Mouse (Mus musculus) lung, adult 18-20 months (tissue): ENCODE results near the gene Ank.

Source experiments
- DNase-seq, 2 experiments: peaks; one replicate each; pipeline ENCODE4 v3.0.0; 2022; ENCODE audit warnings: mixed read lengths in 2 of 2

The Ank gene

GRCm38 (mm10) chr15:27613255-27613654 is 146.8 kb downstream of the Ank start:
- no peak for DNase-seq

DNA sequence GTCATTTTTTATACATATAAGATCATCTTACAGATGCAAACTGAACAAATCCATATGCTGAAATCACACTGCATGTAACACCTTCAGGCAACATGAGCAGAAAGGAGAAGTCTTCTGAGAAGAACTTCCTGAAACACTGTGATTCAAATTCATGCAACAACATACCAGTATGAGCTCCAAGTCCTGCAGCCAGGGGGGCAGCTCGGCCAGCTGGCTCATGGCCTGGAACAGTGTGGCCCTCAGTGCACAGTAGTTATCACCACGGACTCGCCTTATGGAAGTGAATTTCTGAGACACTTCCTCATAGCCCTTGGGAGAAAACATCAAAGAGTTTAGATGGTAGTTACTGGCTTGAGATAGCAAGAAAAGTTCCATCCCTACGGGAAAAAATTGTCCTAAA is 149.7 kb downstream of the Ank start:
- peak in 1 of 2 experiments; percentile 37 for DNase-seq

DNA sequence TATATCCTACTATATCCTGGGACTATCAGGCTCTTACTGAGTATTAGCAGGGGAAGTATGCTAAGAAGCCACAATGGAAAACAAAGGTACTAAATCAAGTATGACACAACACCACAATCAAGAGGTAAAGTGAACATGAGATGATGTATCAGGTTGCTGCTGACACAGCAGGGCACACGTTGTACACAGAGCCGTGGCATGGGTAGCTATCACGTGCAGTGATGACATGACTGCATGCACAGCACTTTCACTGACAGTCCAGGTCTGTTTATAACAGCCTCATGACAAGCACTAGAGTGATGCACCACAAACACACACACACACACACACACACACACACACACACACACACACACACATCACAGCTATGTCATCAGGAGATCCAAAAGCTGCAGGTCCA is 150.8 kb downstream of the Ank start:
- no peak for DNase-seq

DNA sequence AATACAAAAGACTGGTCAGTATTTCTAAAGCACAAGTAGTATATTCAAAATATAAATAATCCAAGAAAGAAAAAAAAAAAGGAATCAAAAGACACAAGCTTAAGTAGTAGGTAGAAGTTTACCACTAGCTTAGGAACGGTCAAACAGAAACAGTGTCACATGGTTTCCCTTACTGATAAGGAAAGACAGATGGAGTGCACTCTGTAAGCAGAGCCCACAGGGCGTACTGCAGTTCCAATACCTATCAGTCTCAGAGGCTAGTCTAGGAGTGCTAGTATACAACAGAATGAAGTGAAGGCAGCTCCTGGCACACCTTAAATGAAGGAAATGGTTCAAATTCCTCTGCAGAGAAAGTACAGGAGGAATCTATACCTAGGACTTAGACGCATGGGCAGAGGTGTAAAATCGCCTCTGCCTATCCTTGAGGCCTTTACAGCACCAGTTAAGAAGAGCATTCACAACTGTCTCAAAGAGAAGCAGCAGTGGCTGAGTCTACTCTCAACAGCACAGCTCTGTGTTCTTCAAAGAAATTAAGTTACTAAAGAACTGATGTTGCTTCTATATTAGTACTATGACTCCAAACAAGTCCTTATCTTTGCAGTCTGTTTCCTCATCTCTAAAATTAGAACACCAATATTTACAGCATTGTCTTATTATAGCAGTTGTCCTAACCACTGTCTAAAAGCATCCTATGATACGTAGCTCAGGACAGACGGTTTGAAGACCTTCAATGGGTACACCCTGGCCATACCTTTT is 152.5 kb downstream of the Ank start:
- no peak for DNase-seq

DNA sequence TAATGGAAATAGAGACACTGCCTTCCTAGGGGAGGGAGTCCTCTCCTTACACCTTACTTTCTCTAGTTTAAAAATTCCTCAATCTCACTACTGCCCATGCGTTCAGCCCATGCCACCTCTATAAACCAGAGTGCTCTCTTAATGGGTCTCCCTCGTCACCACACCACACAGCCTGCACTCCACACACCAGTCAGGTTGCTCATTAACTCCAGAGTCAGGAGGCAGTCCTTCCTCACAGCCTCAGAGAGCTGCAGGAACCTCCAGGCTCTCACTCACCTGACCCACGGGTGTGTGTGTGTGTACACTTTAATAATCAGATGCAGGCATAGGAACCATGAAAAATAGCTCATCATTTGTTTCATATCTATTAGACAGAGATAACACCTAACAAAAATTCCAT is 153.2 kb downstream of the Ank start:
- DNase-seq = no peak

DNA sequence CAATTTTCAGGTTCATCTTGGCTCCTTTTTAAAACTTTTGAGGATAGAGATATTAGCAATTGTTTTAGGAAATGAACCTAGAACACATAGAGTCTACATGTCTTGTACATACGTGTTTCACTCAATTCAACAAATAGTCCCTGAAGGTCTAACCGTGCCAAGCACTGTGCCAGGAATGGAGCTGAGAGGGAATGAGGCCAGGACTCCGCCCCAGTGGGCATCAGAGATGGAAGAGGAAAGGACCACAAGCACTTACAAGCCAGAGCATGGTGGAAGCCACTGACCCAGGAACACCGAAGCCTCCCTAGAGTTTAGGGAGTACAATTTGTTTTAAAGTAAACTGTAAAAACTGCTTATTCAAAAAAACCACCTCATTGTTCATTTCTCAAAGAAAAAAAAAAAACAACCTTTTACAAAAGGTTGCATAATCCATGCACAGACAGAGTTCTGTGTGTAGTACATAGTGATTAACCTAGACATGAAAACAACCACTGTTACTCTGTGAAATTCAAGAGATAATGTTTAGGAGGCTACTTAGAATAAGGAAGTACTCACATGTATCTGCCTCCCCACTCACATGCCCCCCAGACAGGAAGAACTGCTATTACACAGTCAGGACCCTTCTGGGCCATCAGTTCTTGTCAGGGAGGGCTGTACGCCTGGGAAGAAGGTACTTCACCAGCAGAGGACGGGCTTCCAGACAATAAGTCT is 154.2 kb downstream of the Ank start:
- DNase-seq = no peak

DNA sequence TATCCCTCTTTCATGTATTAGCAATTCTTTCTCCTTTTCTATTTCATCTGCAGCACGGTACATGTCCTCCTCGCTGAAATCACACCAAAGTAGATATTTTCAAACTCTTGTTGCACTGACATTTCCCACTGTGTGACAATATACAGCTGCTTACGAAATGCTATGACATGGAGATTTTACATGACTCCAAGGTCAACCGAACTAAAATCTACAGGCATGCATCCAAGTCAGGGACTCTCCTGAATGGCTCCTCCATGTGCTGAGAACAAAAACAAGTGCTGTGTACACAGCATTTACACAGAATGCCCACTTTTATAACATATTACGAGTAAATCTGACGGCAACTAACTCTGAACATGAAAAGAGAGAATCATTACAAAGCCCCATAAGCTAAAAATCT is 156.8 kb downstream of the Ank start:
- no peak for DNase-seq

- no peak for DNase-seq
Measured at GRCm38 (mm10) chr15:27625014-27625889, 158.8 kb downstream of the Ank start.

DNA sequence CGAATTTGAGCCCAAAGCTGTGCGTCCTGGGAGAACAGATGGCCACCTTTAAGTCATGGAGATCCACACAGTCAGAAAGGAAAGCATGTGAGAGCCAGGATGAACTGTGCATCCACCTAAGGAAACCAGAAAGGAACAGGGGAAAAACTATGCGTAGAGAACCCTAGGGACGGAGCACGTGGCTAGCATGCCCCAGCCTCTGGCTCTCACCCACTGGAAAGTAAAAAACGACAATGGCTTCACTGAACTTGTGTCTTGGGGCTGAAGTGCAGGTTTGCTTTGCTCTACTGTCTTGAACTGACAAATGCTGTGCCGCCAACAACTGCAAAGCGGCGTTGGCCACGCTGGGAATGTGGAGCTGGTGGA is 159.4 kb downstream of the Ank start:
- no peak for DNase-seq

GRCm38 (mm10) chr15:27626314-27626713 is 159.8 kb downstream of the Ank start:
- no peak for DNase-seq

GRCm38 (mm10) chr15:27627794-27628193 is 161.3 kb downstream of the Ank start:
- no peak for DNase-seq

DNA sequence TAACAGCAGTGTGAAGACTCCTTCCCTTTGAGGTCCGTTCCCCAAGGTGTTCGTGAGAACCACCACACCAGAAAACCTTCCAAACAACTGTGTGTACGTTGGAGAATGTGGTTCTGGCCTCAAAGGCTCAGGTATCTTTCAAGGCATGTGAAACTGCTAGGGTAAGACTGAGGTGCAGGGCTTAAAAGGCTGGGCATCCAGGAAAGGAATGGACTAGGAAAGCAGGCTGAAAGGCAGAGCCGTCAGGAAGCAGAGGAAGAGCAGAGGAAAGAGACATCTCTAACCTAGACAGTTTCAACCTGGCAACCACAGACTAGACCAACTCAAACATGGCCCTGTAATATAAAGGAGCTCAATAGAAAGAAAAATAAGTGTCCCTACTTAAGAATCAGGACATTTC is 162.6 kb downstream of the Ank start:
- DNase-seq = no peak

DNA sequence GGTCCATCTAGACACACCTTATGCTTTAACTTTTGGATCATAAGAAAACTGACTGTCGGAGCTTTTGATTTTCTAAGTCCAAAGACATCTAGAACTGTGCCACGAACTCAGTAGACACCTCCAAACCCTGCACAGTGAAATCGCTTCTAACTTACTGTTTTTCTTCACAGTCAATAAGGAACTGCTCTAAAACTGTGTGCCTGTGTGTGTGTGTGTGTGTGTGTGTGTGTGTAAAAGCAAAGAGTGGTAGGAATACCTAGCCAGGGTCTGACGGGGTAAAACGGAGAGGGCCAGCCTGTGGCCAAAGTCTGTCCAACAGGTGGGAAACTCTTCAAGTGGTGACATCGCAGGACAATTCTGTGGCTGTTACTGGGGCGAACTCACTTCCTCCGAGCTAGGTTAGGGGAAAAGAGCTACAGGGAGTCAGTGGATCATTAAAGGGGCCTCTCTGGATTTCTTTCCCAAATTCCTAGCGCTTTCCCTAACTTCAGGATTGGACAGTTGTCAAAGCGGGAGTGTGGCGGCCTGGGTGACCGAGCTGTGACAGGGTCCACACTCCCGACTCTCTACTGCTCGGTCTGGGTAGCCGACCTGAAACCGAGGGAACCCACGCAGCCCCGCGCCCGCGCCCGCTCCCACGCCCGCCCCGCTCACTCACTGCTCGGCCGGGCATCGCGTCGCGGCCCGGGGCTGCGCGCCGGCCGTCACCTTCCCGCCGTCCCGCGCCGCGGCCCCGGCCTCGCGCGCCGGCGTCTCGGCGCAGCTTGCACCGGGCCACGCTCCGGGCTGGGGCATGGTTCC is 163.5 kb downstream of the Ank start:
- peak in 1 of 2 experiments; percentile 18 for DNase-seq

GRCm38 (mm10) chr15:27630601-27631383 is 164.3 kb downstream of the Ank start, which contains the start of gene Otulin:
Gene Otulin (minus strand): TSS chr15:27630693.
- DNase-seq = peak; percentile 97 to 98

GRCm38 (mm10) chr15:27633941-27634900 is 167.7 kb downstream of the Ank start:
- DNase-seq = no peak

GRCm38 (mm10) chr15:27641171-27641570 is 174.7 kb downstream of the Ank start:
- no peak for DNase-seq

- DNase-seq = peak; percentile 32 to 41
Measured at GRCm38 (mm10) chr15:27642895-27643294, 176.4 kb downstream of the Ank start.
